Mouse (Mus musculus): Measurements from ENCODE around the gene Cenpm.

The Cenpm gene

GRCm38 (mm10) chr15:82243311-82243710 is 1.2 kb downstream of the Cenpm start:
- no peak for DNase-seq (ENCODE audit: low read depth)

- DNase-seq (ENCODE audit: low read depth) = peak; percentile 72
Measured at GRCm38 (mm10) chr15:82236565-82236964, 8.0 kb downstream of the Cenpm start.

GRCm38 (mm10) chr15:82235661-82236060 is 8.9 kb downstream of the Cenpm start:
- no peak for DNase-seq (ENCODE audit: low read depth)

GRCm38 (mm10) chr15:82232651-82233050 is 11.9 kb downstream of the Cenpm start:
- no peak for DNase-seq (ENCODE audit: low read depth)

- no peak for DNase-seq (ENCODE audit: low read depth)
Measured at GRCm38 (mm10) chr15:82231591-82232378, 12.8 kb downstream of the Cenpm start.

- no peak for DNase-seq (ENCODE audit: low read depth)
Measured at GRCm38 (mm10) chr15:82231100-82231499, 13.4 kb downstream of the Cenpm start.

- DNase-seq (ENCODE audit: low read depth) = no peak
Measured at GRCm38 (mm10) chr15:82230098-82230611, 14.4 kb downstream of the Cenpm start.

GRCm38 (mm10) chr15:82229542-82230045 is 15.0 kb downstream of the Cenpm start:
- no peak for DNase-seq (ENCODE audit: low read depth)

- DNase-seq (ENCODE audit: low read depth) = no peak
Measured at GRCm38 (mm10) chr15:82225769-82226168, 18.8 kb downstream of the Cenpm start.

GRCm38 (mm10) chr15:82224602-82225215 is 19.8 kb downstream of the Cenpm start:
- DNase-seq (ENCODE audit: low read depth) = no peak

- DNase-seq (ENCODE audit: low read depth) = no peak
Measured at GRCm38 (mm10) chr15:82223657-82224601, 20.6 kb downstream of the Cenpm start, which contains the start of gene Tnfrsf13c. TSS of gene Tnfrsf13c (minus strand) at chr15:82224369.

- DNase-seq (ENCODE audit: low read depth) = no peak
Measured at GRCm38 (mm10) chr15:82223251-82223650, 21.3 kb downstream of the Cenpm start.

- DNase-seq (ENCODE audit: low read depth) = no peak
Measured at GRCm38 (mm10) chr15:82221104-82221860, 23.3 kb downstream of the Cenpm start.

GRCm38 (mm10) chr15:82220003-82220675 is 24.4 kb downstream of the Cenpm start:
- DNase-seq (ENCODE audit: low read depth) = no peak

- DNase-seq (ENCODE audit: low read depth) = no peak
Measured at GRCm38 (mm10) chr15:82218778-82219666, 25.5 kb downstream of the Cenpm start.

- no peak for DNase-seq (ENCODE audit: low read depth)
Measured at GRCm38 (mm10) chr15:82217980-82218379, 26.6 kb downstream of the Cenpm start.

- DNase-seq (ENCODE audit: low read depth) = no peak
Measured at GRCm38 (mm10) chr15:82217039-82217438, 27.5 kb downstream of the Cenpm start.

- DNase-seq (ENCODE audit: low read depth) = no peak
Measured at GRCm38 (mm10) chr15:82216142-82216827, 28.3 kb downstream of the Cenpm start.

Data from c-Kit-positive CD71-positive TER-119-negative erythroid progenitor cells, embryonic 14.5 days (primary cell).